Mouse (Mus musculus): ENCODE measurements around the gene 4930572O03Rik. TPM values are rescaled to one million over a fixed set of nuclear protein-coding genes. Genes with fewer than 3 reads are reported as not detected.
"Not testable (repeated sequence)": the region's sequence is repeated elsewhere in the genome, so short reads cannot be mapped to it uniquely, and the experiment has no call there.

Gene 4930572O03Rik
- polyA plus RNA-seq (2012; fragmentation: generic; extraction: Trizol): not detected

GRCm38 (mm10) chr5:15656959-15657358 is at the start of gene 4930572O03Rik:
Gene 4930572O03Rik, minus strand, starts transcription at chr5:15657059.
- H3K4me3 ChIP-seq; H3K4me2 ChIP-seq (ENCODE audit: low read depth); H3ac ChIP-seq (ENCODE audit: control insufficient read depth, insufficient read length); H3K79me2 ChIP-seq (ENCODE audit: control insufficient read depth, insufficient read depth); H3K36me3 ChIP-seq (ENCODE audit: control insufficient read depth, insufficient read depth); H3K27me3 ChIP-seq (ENCODE audit: control insufficient read depth, insufficient read depth, insufficient read length): not testable (repeated sequence)

- not testable (repeated sequence) for H3K79me2 ChIP-seq (ENCODE audit: control insufficient read depth, insufficient read depth); H3K4me2 ChIP-seq (ENCODE audit: low read depth); H3K4me3 ChIP-seq; H3K36me3 ChIP-seq (ENCODE audit: control insufficient read depth, insufficient read depth); H3ac ChIP-seq (ENCODE audit: control insufficient read depth, insufficient read length); H3K27me3 ChIP-seq (ENCODE audit: control insufficient read depth, insufficient read depth, insufficient read length)
These were observed 46.0 kb upstream of the 4930572O03Rik start for GRCm38 (mm10) chr5:15702891-15703290.

- not testable (repeated sequence) for H3K79me2 ChIP-seq (ENCODE audit: control insufficient read depth, insufficient read depth); H3K36me3 ChIP-seq (ENCODE audit: control insufficient read depth, insufficient read depth); H3ac ChIP-seq (ENCODE audit: control insufficient read depth, insufficient read length); H3K4me2 ChIP-seq (ENCODE audit: low read depth); H3K27me3 ChIP-seq (ENCODE audit: control insufficient read depth, insufficient read depth, insufficient read length); H3K4me3 ChIP-seq
These were observed 40.9 kb upstream of the 4930572O03Rik start for GRCm38 (mm10) chr5:15697719-15698118.

GRCm38 (mm10) chr5:15691849-15692248 is 35.0 kb upstream of the 4930572O03Rik start:
- H3K27me3 ChIP-seq (ENCODE audit: control insufficient read depth, insufficient read depth, insufficient read length); H3K4me3 ChIP-seq; H3ac ChIP-seq (ENCODE audit: control insufficient read depth, insufficient read length); H3K36me3 ChIP-seq (ENCODE audit: control insufficient read depth, insufficient read depth); H3K79me2 ChIP-seq (ENCODE audit: control insufficient read depth, insufficient read depth); H3K4me2 ChIP-seq (ENCODE audit: low read depth): not testable (repeated sequence)

GRCm38 (mm10) chr5:15690822-15691221 is 34.0 kb upstream of the 4930572O03Rik start:
- not testable (repeated sequence) for H3K36me3 ChIP-seq (ENCODE audit: control insufficient read depth, insufficient read depth); H3K4me3 ChIP-seq; H3K4me2 ChIP-seq (ENCODE audit: low read depth); H3K27me3 ChIP-seq (ENCODE audit: control insufficient read depth, insufficient read depth, insufficient read length); H3ac ChIP-seq (ENCODE audit: control insufficient read depth, insufficient read length); H3K79me2 ChIP-seq (ENCODE audit: control insufficient read depth, insufficient read depth)

- H3K4me2 ChIP-seq (ENCODE audit: low read depth); H3K79me2 ChIP-seq (ENCODE audit: control insufficient read depth, insufficient read depth); H3K4me3 ChIP-seq; H3ac ChIP-seq (ENCODE audit: control insufficient read depth, insufficient read length); H3K27me3 ChIP-seq (ENCODE audit: control insufficient read depth, insufficient read depth, insufficient read length); H3K36me3 ChIP-seq (ENCODE audit: control insufficient read depth, insufficient read depth): not testable (repeated sequence)
These were observed 32.9 kb upstream of the 4930572O03Rik start for GRCm38 (mm10) chr5:15689659-15690213.

GRCm38 (mm10) chr5:15688874-15689658 is 32.2 kb upstream of the 4930572O03Rik start:
- not testable (repeated sequence) for H3ac ChIP-seq (ENCODE audit: control insufficient read depth, insufficient read length); H3K27me3 ChIP-seq (ENCODE audit: control insufficient read depth, insufficient read depth, insufficient read length); H3K79me2 ChIP-seq (ENCODE audit: control insufficient read depth, insufficient read depth); H3K4me3 ChIP-seq; H3K4me2 ChIP-seq (ENCODE audit: low read depth); H3K36me3 ChIP-seq (ENCODE audit: control insufficient read depth, insufficient read depth)

GRCm38 (mm10) chr5:15681301-15682035 is 24.6 kb upstream of the 4930572O03Rik start:
- not testable (repeated sequence) for H3K36me3 ChIP-seq (ENCODE audit: control insufficient read depth, insufficient read depth); H3K4me3 ChIP-seq; H3K4me2 ChIP-seq (ENCODE audit: low read depth); H3ac ChIP-seq (ENCODE audit: control insufficient read depth, insufficient read length); H3K79me2 ChIP-seq (ENCODE audit: control insufficient read depth, insufficient read depth); H3K27me3 ChIP-seq (ENCODE audit: control insufficient read depth, insufficient read depth, insufficient read length)

GRCm38 (mm10) chr5:15679980-15680949 is 23.4 kb upstream of the 4930572O03Rik start:
- H3K4me2 ChIP-seq (ENCODE audit: low read depth); H3ac ChIP-seq (ENCODE audit: control insufficient read depth, insufficient read length); H3K79me2 ChIP-seq (ENCODE audit: control insufficient read depth, insufficient read depth); H3K4me3 ChIP-seq; H3K27me3 ChIP-seq (ENCODE audit: control insufficient read depth, insufficient read depth, insufficient read length); H3K36me3 ChIP-seq (ENCODE audit: control insufficient read depth, insufficient read depth): not testable (repeated sequence)

- not testable (repeated sequence) for H3K79me2 ChIP-seq (ENCODE audit: control insufficient read depth, insufficient read depth); H3K4me2 ChIP-seq (ENCODE audit: low read depth); H3ac ChIP-seq (ENCODE audit: control insufficient read depth, insufficient read length); H3K4me3 ChIP-seq; H3K27me3 ChIP-seq (ENCODE audit: control insufficient read depth, insufficient read depth, insufficient read length); H3K36me3 ChIP-seq (ENCODE audit: control insufficient read depth, insufficient read depth)
These were observed 22.0 kb upstream of the 4930572O03Rik start for GRCm38 (mm10) chr5:15678907-15679306.

GRCm38 (mm10) chr5:15677750-15678149 is 20.9 kb upstream of the 4930572O03Rik start:
- H3K4me2 ChIP-seq (ENCODE audit: low read depth); H3K36me3 ChIP-seq (ENCODE audit: control insufficient read depth, insufficient read depth); H3K79me2 ChIP-seq (ENCODE audit: control insufficient read depth, insufficient read depth); H3ac ChIP-seq (ENCODE audit: control insufficient read depth, insufficient read length); H3K27me3 ChIP-seq (ENCODE audit: control insufficient read depth, insufficient read depth, insufficient read length); H3K4me3 ChIP-seq: not testable (repeated sequence)
